Mouse (Mus musculus): ENCODE data around the gene Snap47. TPM values are rescaled to one million over a fixed set of nuclear protein-coding genes. Genes with fewer than 3 reads are reported as not detected.

Gene Snap47
- polyA plus RNA-seq, 1 experiment from 2014 or later: 96.7 TPM

Other genes with a start within 250 kb of the Snap47 start
- 107 and 117 TPM in 2 replicates for gene Mrpl55, start 248.7 kb downstream of the Snap47 start, polyA plus RNA-seq (2014; fragmentation: Nextera tagmentation; extraction: Ambion mirVana)
- gene 2310033P09Rik, start 242.9 kb downstream of the Snap47 start, polyA plus RNA-seq (2014; fragmentation: Nextera tagmentation; extraction: Ambion mirVana): 29.9 and 33.5 TPM in 2 replicates
- 618 and 641 TPM in 2 replicates for gene Arf1, start 222.9 kb downstream of the Snap47 start, polyA plus RNA-seq (2014; fragmentation: Nextera tagmentation; extraction: Ambion mirVana)
- gene Wnt3a, start 160.4 kb downstream of the Snap47 start, polyA plus RNA-seq (2014; fragmentation: Nextera tagmentation; extraction: Ambion mirVana): not detected in 2 replicates
- 2.5 TPM in 2 replicates for gene Wnt9a, start 144.3 kb downstream of the Snap47 start, polyA plus RNA-seq (2014; fragmentation: Nextera tagmentation; extraction: Ambion mirVana)
- gene Prss38, start 75.5 kb downstream of the Snap47 start, polyA plus RNA-seq (2014; fragmentation: Nextera tagmentation; extraction: Ambion mirVana): not detected in 2 replicates
- gene Jmjd4, start 1.1 kb downstream of the Snap47 start, polyA plus RNA-seq (2014; fragmentation: Nextera tagmentation; extraction: Ambion mirVana): 11.1 and 12.4 TPM in 2 replicates
- 7.4 and 7.6 TPM in 2 replicates for gene Zfp867, start 21.3 kb upstream of the Snap47 start, polyA plus RNA-seq (2014; fragmentation: Nextera tagmentation; extraction: Ambion mirVana)
- 21.0 and 21.9 TPM in 2 replicates for gene Zkscan17, start 75.6 kb upstream of the Snap47 start, polyA plus RNA-seq (2014; fragmentation: Nextera tagmentation; extraction: Ambion mirVana)
- gene Nlrp3, start 90.4 kb upstream of the Snap47 start, polyA plus RNA-seq (2014; fragmentation: Nextera tagmentation; extraction: Ambion mirVana): 0.12 and 0.32 TPM in 2 replicates
- not detected in 2 replicates for gene Olfr222, start 125.0 kb upstream of the Snap47 start, polyA plus RNA-seq (2014; fragmentation: Nextera tagmentation; extraction: Ambion mirVana)
- gene Olfr223, start 142.1 kb upstream of the Snap47 start, polyA plus RNA-seq (2014; fragmentation: Nextera tagmentation; extraction: Ambion mirVana): not detected in 2 replicates
- gene Mprip, start 210.1 kb upstream of the Snap47 start, polyA plus RNA-seq (2014; fragmentation: Nextera tagmentation; extraction: Ambion mirVana): 56.2 and 57.2 TPM in 2 replicates

Measured in intestine, embryonic 14.5 days (tissue).